Mouse (Mus musculus) C3H10T1/2 (cell line): ENCODE measurements around the gene Gm7929. TPM values are rescaled to one million over a fixed set of nuclear protein-coding genes. Genes with fewer than 3 reads are reported as not detected.

Experiments
- polyA plus RNA-seq, 2 experiments: library from polyadenylated mRNA; unstranded; fragments of >200 nt; fragmentation: generic; extraction: Trizol; gene quantifications; one replicate each; pipeline ENCODE4 v1.2.1; 2012; ENCODE audit warnings: missing spikeins in 2 of 2

The Gm7929 gene
- polyA plus RNA-seq, result not detected

DNA sequence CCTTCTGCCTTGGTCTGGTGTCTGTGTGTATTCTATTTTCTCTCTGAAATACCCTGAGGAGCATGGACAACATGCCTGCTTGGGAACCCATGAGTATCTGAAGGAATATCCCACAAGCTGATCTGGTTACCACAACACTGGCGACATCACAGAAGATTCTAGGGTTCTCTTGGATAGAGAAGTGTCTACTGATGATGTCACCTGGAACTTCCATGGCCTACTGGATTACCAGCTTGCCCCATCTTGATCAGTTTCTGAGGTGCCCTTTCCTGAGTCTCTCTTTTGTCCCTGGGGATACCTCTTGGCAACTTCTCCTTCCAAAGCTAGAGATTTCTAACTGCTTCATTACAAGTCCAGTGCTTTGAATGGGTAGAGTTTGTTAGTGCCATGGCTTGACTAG, at the start of gene Gm7929:
TSS of gene Gm7929 (minus strand) at position 101 of the 400 bp plus-strand sequence.

DNA sequence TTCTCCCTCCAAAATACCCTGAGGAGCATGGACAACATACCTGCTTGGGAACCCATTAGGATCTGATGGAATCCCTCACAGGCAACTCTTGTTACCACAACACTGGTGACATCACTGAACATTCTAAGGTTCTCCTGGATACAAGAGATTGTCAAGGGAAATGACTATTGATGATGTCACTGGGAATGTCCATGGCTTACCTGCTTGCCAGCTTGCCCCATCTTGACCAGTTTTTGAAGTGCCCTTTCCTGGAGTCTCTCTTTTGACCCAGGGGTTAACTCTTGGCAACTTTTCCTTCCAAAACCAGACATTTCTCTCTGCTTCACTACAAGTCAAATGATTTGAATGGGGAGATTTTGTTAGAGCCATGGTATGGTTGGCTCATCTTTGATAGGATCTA, 21.9 kb upstream of the Gm7929 start, which contains the start of gene Gm47189:
TSS of gene Gm47189 (minus strand) at position 101 of the 400 bp plus-strand sequence.

DNA sequence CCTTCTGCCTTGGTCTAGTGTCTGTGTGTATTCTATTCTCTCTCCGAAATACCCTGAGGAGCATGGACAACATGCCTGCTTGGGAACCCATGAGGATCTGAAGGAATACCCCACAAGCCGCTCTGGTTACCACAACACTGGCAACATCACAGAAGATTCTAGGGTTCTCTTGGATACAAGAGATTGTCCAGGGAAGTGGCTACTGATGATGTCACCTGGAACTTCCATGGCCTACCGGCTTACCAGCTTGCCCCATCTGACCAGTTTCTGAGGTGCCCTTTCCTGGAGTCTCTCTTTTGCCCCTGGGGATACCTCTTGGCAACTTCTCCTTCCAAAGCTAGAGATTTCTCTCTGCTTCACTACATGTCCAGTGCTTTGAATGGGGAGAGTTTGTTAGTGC, 48.6 kb downstream of the Gm7929 start, which contains the start of gene Gm8068:
TSS of gene Gm8068 (minus strand) at position 101 of the 400 bp plus-strand sequence.

Other genes with a start within 250 kb of the Gm7929 start
- gene Gm7970, start 195.0 kb downstream of the Gm7929 start, polyA plus RNA-seq, result not detected
- not detected for gene 1700049E17Rik2, start 177.4 kb downstream of the Gm7929 start, polyA plus RNA-seq
- not detected for gene Gm3072, start 126.0 kb downstream of the Gm7929 start, polyA plus RNA-seq
- gene Gm3676, start 104.1 kb downstream of the Gm7929 start, polyA plus RNA-seq, result not detected
- gene Gm8068, start 48.7 kb downstream of the Gm7929 start, polyA plus RNA-seq, result not detected
- gene Gm47189, start 21.8 kb upstream of the Gm7929 start, polyA plus RNA-seq, result not detected
- not detected for gene Gm7980, start 156.7 kb upstream of the Gm7929 start, polyA plus RNA-seq
- not detected for gene 1700049E17Rik1, start 174.3 kb upstream of the Gm7929 start, polyA plus RNA-seq
- not detected for gene 1700024B05Rik, start 193.4 kb upstream of the Gm7929 start, polyA plus RNA-seq
- not detected for gene Gm6401, start 217.3 kb upstream of the Gm7929 start, polyA plus RNA-seq
- not detected for gene Gm3543, start 232.7 kb upstream of the Gm7929 start, polyA plus RNA-seq